ENCODE assay signal across 17 mouse cellular contexts in the genomic region with DNA sequence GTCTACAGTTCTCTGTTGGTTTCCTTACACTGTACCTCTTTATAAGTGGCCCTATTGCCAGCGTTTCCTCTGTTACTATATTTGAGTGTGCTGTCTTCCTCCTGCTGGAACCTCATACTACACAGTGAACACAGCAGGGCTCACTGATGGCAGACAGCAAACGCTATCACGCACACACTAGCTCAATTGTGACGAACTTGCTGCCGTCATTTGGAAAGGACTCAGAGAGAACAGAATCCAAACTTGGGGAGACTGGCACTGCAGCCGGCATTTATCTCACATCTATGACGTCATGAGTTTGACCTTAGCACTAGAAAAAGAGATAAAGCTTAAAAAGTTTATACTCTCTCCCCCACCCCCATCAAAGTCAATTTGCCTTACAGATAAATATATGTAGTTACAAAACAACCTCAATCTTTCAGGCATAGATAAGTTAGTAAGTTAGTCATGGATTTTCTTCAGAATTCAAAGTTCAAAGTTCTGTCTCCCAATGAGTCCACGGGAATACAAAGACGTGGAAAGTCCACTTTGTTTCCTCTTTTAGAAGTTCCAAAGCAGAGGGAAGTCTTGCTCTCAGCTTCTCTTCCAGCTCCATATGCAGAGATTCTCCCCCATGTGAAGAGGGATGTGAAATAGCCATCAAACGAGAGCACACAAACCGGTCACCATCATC.
DNase-seq lines count a peak whose midpoint lies in the region; ATAC-seq lines count a peak whose summit lies in the region.
"Had no signal": no experiment of that assay in that cellular context is flagged by ENCODE, and none has a peak within 500 bp of the region (broad histone marks: within the 10 kb centered on the region; RNA-seq: fewer than 3 reads in every experiment).

No protein-coding gene starts in this region.

- ATAC-seq in intestine, embryonic 15.5 days, result peak; percentile 37
- ATAC-seq: midbrain, embryonic 13.5 days had no signal

- 46% methylated on average over 11 of the region's 11 CpGs for WGBS in intestine, embryonic 15.5 days

- H3K4me3 ChIP-seq in intestine, embryonic 15.5 days (replicated peaks), result no peak overlapping the region
- H3K4me3 ChIP-seq: embryonic facial prominence, embryonic 12.5 days; hindbrain, embryonic 13.5 days; midbrain, embryonic 13.5 days; myocyte had no signal

- H3K9me3 ChIP-seq in intestine, embryonic 15.5 days, result no peaks in the 10 kb centered on the region
- H3K9me3 ChIP-seq: embryonic facial prominence, embryonic 12.5 days; hindbrain, embryonic 13.5 days; midbrain, embryonic 13.5 days had no signal

- H3K36me3 ChIP-seq in intestine, embryonic 15.5 days, result no peaks in the 10 kb centered on the region
- H3K36me3 ChIP-seq: embryonic facial prominence, embryonic 12.5 days; hindbrain, embryonic 13.5 days; midbrain, embryonic 13.5 days had no signal

- no peak overlapping the region for H3K9ac ChIP-seq in intestine, embryonic 15.5 days
- H3K9ac ChIP-seq: embryonic facial prominence, embryonic 12.5 days; hindbrain, embryonic 13.5 days; midbrain, embryonic 13.5 days had no signal

- peaks cover 6% of the 10 kb centered on the region for H3K4me1 ChIP-seq in intestine, embryonic 15.5 days (replicated peaks)
- H3K4me1 ChIP-seq: embryonic facial prominence, embryonic 12.5 days; hindbrain, embryonic 13.5 days; midbrain, embryonic 13.5 days had no signal

- H3K27me3 ChIP-seq in intestine, embryonic 15.5 days (replicated peaks), result no peaks in the 10 kb centered on the region
- H3K27me3 ChIP-seq: embryonic facial prominence, embryonic 12.5 days; hindbrain, embryonic 13.5 days; midbrain, embryonic 13.5 days had no signal

- intact Hi-C loops in heart, postnatal 36 days (cut with DNase I), result no loop called here
- intact Hi-C loops in gastrocnemius, postnatal 36 days (cut with DNase I), result no loop called here

- peak overlapping the region; percentile 12; the same call in 1 of the 2 replicates for H3K4me2 ChIP-seq in intestine, embryonic 15.5 days (replicated peaks)
- H3K4me2 ChIP-seq: embryonic facial prominence, embryonic 12.5 days; hindbrain, embryonic 13.5 days; midbrain, embryonic 13.5 days had no signal

- peak overlapping the region; percentile 71 for H3K27ac ChIP-seq in intestine, embryonic 15.5 days
- H3K27ac ChIP-seq: embryonic facial prominence, embryonic 12.5 days; hindbrain, embryonic 13.5 days; midbrain, embryonic 13.5 days had no signal

- DNase-seq in adrenal gland, adult (ENCODE audit: inconsistent age in 2 of 2, low spot score in 1 of 2), result peak; percentile 30 to 63
- no peak for DNase-seq in adrenal gland, postnatal 10 days
- peak; percentile 30 for DNase-seq in heart, postnatal 4 days
- DNase-seq in heart, postnatal 36 days, result no peak
- DNase-seq in CD4-positive helper T cell, adult 2 months (ENCODE audit: low read depth, low spot score), result peak; percentile 49
- no peak for DNase-seq in gastrocnemius, postnatal 10 days
- no peak for DNase-seq in gastrocnemius, postnatal 36 days
- DNase-seq: cerebellum, adult 11 months; kidney, postnatal 10 days; lung, postnatal 14 days; right cerebral cortex, adult 18-20 months; thymus, postnatal 4 days had no signal

Comparison
In these comparisons a context has a peak if more than half of its experiments do, and no peak if none do; other contexts are left out.
1. DNase-seq: peak in adrenal gland, adult (2 of 2), heart, postnatal 4 days (single experiment) and CD4-positive helper T cell, adult 2 months (single experiment); none in adrenal gland, postnatal 10 days (single experiment), heart, postnatal 36 days (0 of 2), gastrocnemius, postnatal 10 days (single experiment) and gastrocnemius, postnatal 36 days (0 of 2).